ENCODE assay signal across 20 mouse cellular contexts in the genomic region with DNA sequence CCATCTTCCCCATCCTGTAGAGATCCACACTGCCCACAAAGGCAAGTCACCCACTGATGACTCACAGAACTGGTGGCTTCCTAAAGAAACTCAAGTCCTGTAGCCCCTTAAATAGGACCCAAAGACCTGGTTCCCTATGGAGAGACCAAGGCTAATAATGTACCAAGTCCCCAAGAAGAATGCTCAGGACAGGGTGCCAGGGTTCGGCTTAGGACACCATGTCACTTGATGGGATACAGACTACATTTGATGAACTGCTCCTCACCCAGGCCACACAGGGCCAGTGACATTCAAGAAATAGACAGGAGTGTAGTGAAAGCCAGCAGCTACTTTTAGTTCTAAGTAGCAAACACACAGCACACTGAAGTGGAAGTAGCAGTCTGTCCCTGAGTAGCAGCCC. TPM values are rescaled to one million over a fixed set of nuclear protein-coding genes. Genes with fewer than 3 reads are reported as not detected.
DNase-seq lines count a peak whose midpoint lies in the region; ATAC-seq and TF ChIP-seq lines count a peak whose summit lies in the region.
"Had no signal": no experiment of that assay in that cellular context is flagged by ENCODE, and none has a peak within 500 bp of the region (broad histone marks: within the 10 kb centered on the region; RNA-seq: fewer than 3 reads in every experiment).

No protein-coding gene starts in this region.

- H3K4me3 ChIP-seq in heart, embryonic 12.5 days: no peak overlapping the region
- no peak overlapping the region for H3K4me3 ChIP-seq in limb, embryonic 13.5 days
- H3K4me3 ChIP-seq in limb, embryonic 10.5 days: no peak overlapping the region
- H3K4me3 ChIP-seq in macrophage (ENCODE audit: inconsistent target): no peak overlapping the region
- H3K4me3 ChIP-seq in lung, postnatal 0 days (ENCODE audit: low read depth, low read length): no peak overlapping the region
- H3K4me3 ChIP-seq: embryonic facial prominence, embryonic 15.5 days; forebrain, embryonic 12.5 days; heart, adult 2 months; liver, embryonic 15.5 days; midbrain, embryonic 15.5 days had no signal

- no peak overlapping the region for H3K27ac ChIP-seq in heart, embryonic 12.5 days (ENCODE audit: poor library complexity, severe bottlenecking)
- 0 out of 2 replicates have a peak overlapping the region, but pooled peaks have one; percentile 18 for H3K27ac ChIP-seq in limb, embryonic 13.5 days
- no peak overlapping the region for H3K27ac ChIP-seq in limb, embryonic 10.5 days
- H3K27ac ChIP-seq in macrophage: peak overlapping the region; percentile 77
- H3K27ac ChIP-seq in lung, postnatal 0 days (ENCODE audit: low read length): no peak overlapping the region
- H3K27ac ChIP-seq: heart, adult 2 months; liver, embryonic 15.5 days; midbrain, embryonic 15.5 days had no signal

- no peak for TF ChIP-seq CTCF in lung, postnatal 0 days (IDR thresholded peaks at IDR 0.05)

- no peak for TF ChIP-seq EP300 in lung, postnatal 0 days (IDR thresholded peaks at IDR 0.05)

- ATAC-seq in heart, embryonic 12.5 days (ENCODE audit: insufficient number of reproducible peaks, low FRiP score): no peak
- no peak for ATAC-seq in limb, embryonic 13.5 days (ENCODE audit: low FRiP score, low read depth)
- peak; percentile 9 for ATAC-seq in activated CD4-positive, CD25-positive, alpha-beta regulatory T cell, adult 4 months
- ATAC-seq in lung, postnatal 0 days: no peak
- ATAC-seq: midbrain, embryonic 15.5 days; Patski had no signal

- no peak for DNase-seq in heart, postnatal 4 days
- DNase-seq in limb, embryonic 10.5 days (ENCODE audit: low spot score): no peak
- DNase-seq in lung, postnatal 0 days (ENCODE audit: low spot score): no peak
- DNase-seq in embryo, embryonic 11 days: no peak
- DNase-seq: adrenal gland, postnatal 36 days; cerebellum, adult 9-11 months; heart, adult 2 months; kidney, adult 2 months; layer of hippocampus, postnatal 36 days; spleen, adult 18-20 months; thymus, postnatal 14 days had no signal

- 70% methylated on average over 1 of the region's 1 CpGs for WGBS in heart, embryonic 12.5 days
- 79% methylated on average over 1 of the region's 1 CpGs for WGBS in limb, embryonic 13.5 days
- WGBS in limb, embryonic 10.5 days: 95% methylated on average over 1 of the region's 1 CpGs
- WGBS in macrophage (ENCODE audit: missing documents): 86% methylated on average over 1 of the region's 1 CpGs
- 96% methylated on average over 1 of the region's 1 CpGs for WGBS in lung, postnatal 0 days

- no peaks in the 10 kb centered on the region for H3K9me3 ChIP-seq in heart, embryonic 12.5 days (replicated peaks)
- H3K9me3 ChIP-seq in limb, embryonic 13.5 days: no peaks in the 10 kb centered on the region
- H3K9me3 ChIP-seq in limb, embryonic 10.5 days (replicated peaks): no peaks in the 10 kb centered on the region
- H3K9me3 ChIP-seq in lung, postnatal 0 days (ENCODE audit: low read length): no peaks in the 10 kb centered on the region
- H3K9me3 ChIP-seq: embryonic facial prominence, embryonic 15.5 days; forebrain, embryonic 12.5 days; liver, embryonic 15.5 days; midbrain, embryonic 15.5 days had no signal

- H3K27me3 ChIP-seq in heart, embryonic 12.5 days (replicated peaks): no peaks in the 10 kb centered on the region
- no peaks in the 10 kb centered on the region for H3K27me3 ChIP-seq in limb, embryonic 13.5 days
- H3K27me3 ChIP-seq in limb, embryonic 10.5 days (ENCODE audit: low read depth, poor library complexity, severe bottlenecking): no peaks in the 10 kb centered on the region
- no peaks in the 10 kb centered on the region for H3K27me3 ChIP-seq in lung, postnatal 0 days (replicated peaks; ENCODE audit: insufficient read depth, low read length)
- H3K27me3 ChIP-seq: embryonic facial prominence, embryonic 15.5 days; forebrain, embryonic 12.5 days; liver, embryonic 15.5 days; midbrain, embryonic 15.5 days; Patski had no signal

- H3K9ac ChIP-seq in heart, embryonic 12.5 days: 0 out of 2 replicates have a peak overlapping the region, but pooled peaks have one; percentile 10
- no peak overlapping the region for H3K9ac ChIP-seq in limb, embryonic 13.5 days
- H3K9ac ChIP-seq in lung, postnatal 0 days (replicated peaks; ENCODE audit: low read depth): no peak overlapping the region
- H3K9ac ChIP-seq: embryonic facial prominence, embryonic 15.5 days; forebrain, embryonic 12.5 days; liver, embryonic 15.5 days; midbrain, embryonic 15.5 days had no signal

- peaks cover 49% of the 10 kb centered on the region; the same call in 1 of the 2 replicates for H3K79me2 ChIP-seq in macrophage (ENCODE audit: inconsistent target)

- no peak overlapping the region for H3K4me2 ChIP-seq in heart, embryonic 12.5 days
- H3K4me2 ChIP-seq in limb, embryonic 13.5 days (replicated peaks): no peak overlapping the region
- no peak overlapping the region for H3K4me2 ChIP-seq in lung, postnatal 0 days (replicated peaks; ENCODE audit: low read depth, low read length)
- H3K4me2 ChIP-seq: embryonic facial prominence, embryonic 15.5 days; forebrain, embryonic 12.5 days; liver, embryonic 15.5 days; midbrain, embryonic 15.5 days had no signal

- peaks cover 28% of the 10 kb centered on the region for H3K36me3 ChIP-seq in heart, embryonic 12.5 days
- H3K36me3 ChIP-seq in limb, embryonic 13.5 days: peaks cover 14% of the 10 kb centered on the region
- peaks cover 19% of the 10 kb centered on the region for H3K36me3 ChIP-seq in limb, embryonic 10.5 days
- 0 out of 2 replicates have a peak, but pooled peaks cover 6% of the 10 kb centered on the region for H3K36me3 ChIP-seq in macrophage (ENCODE audit: inconsistent target)
- H3K36me3 ChIP-seq in lung, postnatal 0 days (ENCODE audit: insufficient read depth, low read length): peaks cover 12% of the 10 kb centered on the region; the same call in 1 of the 2 replicates
- H3K36me3 ChIP-seq: forebrain, embryonic 12.5 days; midbrain, embryonic 15.5 days had no signal

- peaks cover 18% of the 10 kb centered on the region for H3K4me1 ChIP-seq in heart, embryonic 12.5 days (replicated peaks)
- H3K4me1 ChIP-seq in limb, embryonic 13.5 days: peaks cover 24% of the 10 kb centered on the region
- peaks cover 10% of the 10 kb centered on the region for H3K4me1 ChIP-seq in limb, embryonic 10.5 days
- peaks cover 4% of the 10 kb centered on the region; the same call in 1 of the 2 replicates for H3K4me1 ChIP-seq in lung, postnatal 0 days (ENCODE audit: insufficient read depth, low read depth, low read length)

RNA-seq across cellular contexts. Expression of a gene that starts 26.4 kb away (rescaled TPM):
- 20.2 and 23.5 TPM in 2 replicates for polyA plus RNA-seq in heart, embryonic 12.5 days (2016; fragmentation: Nextera tagmentation; extraction: Ambion mirVana)
- total RNA-seq in heart, postnatal 4 days (2021): 10 to 100 TPM; 31.3 to 33.6 TPM
- 1.6 and 1.7 TPM in 2 replicates for polyA plus RNA-seq in limb, embryonic 13.5 days (2015; fragmentation: Nextera tagmentation; extraction: Ambion mirVana)
- 0.99 and 1.9 TPM in 2 replicates for polyA plus RNA-seq in limb, embryonic 10.5 days (2016; fragmentation: Nextera tagmentation; extraction: Ambion mirVana)
- polyA plus RNA-seq in activated CD4-positive, CD25-positive, alpha-beta regulatory T cell, adult 4 months (2017; shearing (Covaris generic)): 1 to 10 TPM; 7.8 to 8.7 TPM
- total RNA-seq in macrophage (2018; cell fraction: chromatin; rRNA removed): 100 to 1,000 TPM in 16 of 26 experiments, 10 to 100 TPM in 10; 27.6 to 226 (median 130) TPM
- 100 to 1,000 TPM in 15 of 26 experiments, 10 to 100 TPM in 11; 37.4 to 240 (median 123) TPM for total RNA-seq in macrophage (2018; cell fraction: cytosol; rRNA removed)
- total RNA-seq in macrophage (2018; cell fraction: nucleus; rRNA removed): 100 to 1,000 TPM in 19 of 26 experiments, 10 to 100 TPM in 7; 23.3 to 210 (median 160) TPM
- 31.9 to 52.1 TPM (median 35.7 TPM) in 3 replicates for polyA plus RNA-seq in macrophage (2018)
- 17.8 and 19.9 TPM in 2 replicates for polyA plus RNA-seq in lung, postnatal 0 days (2015; fragmentation: Nextera tagmentation; extraction: Ambion mirVana)

RNA-seq across cellular contexts. Expression of a gene that starts 45.2 kb away (rescaled TPM):
- polyA plus RNA-seq in heart, embryonic 12.5 days (2016; fragmentation: Nextera tagmentation; extraction: Ambion mirVana): 68.8 and 71.0 TPM in 2 replicates
- total RNA-seq in heart, postnatal 4 days (2021): 10 to 100 TPM; 37.1 to 39.1 TPM
- 128 and 132 TPM in 2 replicates for polyA plus RNA-seq in limb, embryonic 13.5 days (2015; fragmentation: Nextera tagmentation; extraction: Ambion mirVana)
- 105 and 116 TPM in 2 replicates for polyA plus RNA-seq in limb, embryonic 10.5 days (2016; fragmentation: Nextera tagmentation; extraction: Ambion mirVana)
- 10 to 100 TPM; 46.7 to 61.4 TPM for polyA plus RNA-seq in activated CD4-positive, CD25-positive, alpha-beta regulatory T cell, adult 4 months (2017; shearing (Covaris generic))
- 100 to 1,000 TPM in 4 of 26 experiments, 10 to 100 TPM in 22; 27.5 to 110 (median 70.6) TPM for total RNA-seq in macrophage (2018; cell fraction: chromatin; rRNA removed)
- 10 to 100 TPM; 24.7 to 46.5 (median 36.7) TPM for total RNA-seq in macrophage (2018; cell fraction: cytosol; rRNA removed)
- total RNA-seq in macrophage (2018; cell fraction: nucleus; rRNA removed): 10 to 100 TPM; 25.5 to 74.3 (median 54.0) TPM
- polyA plus RNA-seq in macrophage (2018): 30.7 to 40.1 TPM (median 32.9 TPM) in 3 replicates
- polyA plus RNA-seq in lung, postnatal 0 days (2015; fragmentation: Nextera tagmentation; extraction: Ambion mirVana): 201 and 223 TPM in 2 replicates

Comparison
In these comparisons a context has a peak if more than half of its experiments do, and no peak if none do; other contexts are left out.
1. H3K27ac ChIP-seq: peak in limb, embryonic 13.5 days (single experiment) and macrophage (single experiment); none in heart, embryonic 12.5 days (single experiment), limb, embryonic 10.5 days (single experiment) and lung, postnatal 0 days (single experiment).